Mouse (Mus musculus) CH12.LX (cell line): ENCODE measurements around the gene Ints4.

Experiments
- CHD2 ChIP-seq: IDR thresholded peaks from 2 replicates; pipeline ENCODE4 v1.6.1; 2011; ENCODE audit warnings: low read length, improper control_type of control experiment
- CTCF ChIP-seq, 2 experiments: IDR thresholded peaks in 1 of 2; conservative IDR thresholded peaks in 1 of 2; 2 replicates each; pipeline ENCODE4 v1.5.1; 2011 to 2012; ENCODE audit warnings: low read depth in 2 of 2, low read length in 2 of 2, improper control_type of control experiment in 1 of 2, inconsistent platforms in 1 of 2, mild to moderate bottlenecking in 1 of 2, moderate library complexity in 1 of 2
- E2F4 ChIP-seq: IDR thresholded peaks from 2 replicates; pipeline ENCODE4 v1.6.1; 2011; ENCODE audit warnings: low read depth, low read length, improper control_type of control experiment; ENCODE audit not compliant: insufficient replicate concordance
- EP300 ChIP-seq: IDR thresholded peaks from 2 replicates; pipeline ENCODE4 v1.6.1; 2011; ENCODE audit warnings: low read length, improper control_type of control experiment
- MAX ChIP-seq: IDR thresholded peaks from 2 replicates; pipeline ENCODE4 v1.6.1; 2011; ENCODE audit warnings: low read length, improper control_type of control experiment
- MEF2A ChIP-seq: IDR thresholded peaks from 2 replicates; pipeline ENCODE4 v1.6.1; 2014; ENCODE audit warnings: low read depth, mild to moderate bottlenecking, inconsistent platforms, low read length, improper control_type of control experiment, borderline replicate concordance
- NELFE ChIP-seq: IDR thresholded peaks from 2 replicates; pipeline ENCODE4 v1.6.1; 2011; ENCODE audit warnings: low read depth, low read length, improper control_type of control experiment
- PAX5 ChIP-seq: IDR thresholded peaks from 2 replicates; pipeline ENCODE4 v1.6.1; 2012; ENCODE audit warnings: low read length, inconsistent platforms, mixed read lengths
- POLR2A ChIP-seq: IDR thresholded peaks from 2 replicates; pipeline ENCODE4 v1.6.1; 2011; ENCODE audit warnings: low read depth, mild to moderate bottlenecking, improper control_type of control experiment, low read length
- UBTF ChIP-seq: IDR thresholded peaks from 2 replicates; pipeline ENCODE4 v1.6.1; 2012; ENCODE audit warnings: low read depth, mild to moderate bottlenecking, inconsistent platforms, low read length, improper control_type of control experiment, moderate library complexity
- USF1 ChIP-seq: IDR thresholded peaks from 2 replicates; pipeline ENCODE4 v1.6.1; 2014; ENCODE audit warnings: low read depth, mild to moderate bottlenecking, inconsistent platforms, low read length, improper control_type of control experiment

GRCm38 (mm10) chr7:97535531-97535930 is 54.8 kb downstream of the Ints4 start:
- TF ChIP-seq POLR2A (no peak), CTCF (conservative IDR thresholded peaks at IDR 0.05 in 1 of 2, IDR thresholded peaks at IDR 0.05 in 1 of 2; ENCODE audit: low read depth in 2 of 2, low read length in 2 of 2) (no peak), CHD2 (no peak), EP300 (no peak), MEF2A (no peak), USF1 (no peak), NELFE (no peak), UBTF (no peak), MAX (no peak), PAX5 (no peak), E2F4 (no peak)
